Mouse (Mus musculus) ES-E14 (cell line): ENCODE measurements at regions not wholly inside any gene's neighbourhood (a gene's known extent, or its start where the extent isn't known, plus 50 kb on each side); places are given as distances from the start of the nearest gene placed in this dataset.

Source experiments
- DNase-seq: peaks from one replicate; pipeline ENCODE4 v3.0.0-alpha.2; 2013; ENCODE audit warnings: low read depth, low spot score
- H3K27ac ChIP-seq: 2 replicates; pipeline ENCODE4 v1.5.1; 2012; ENCODE audit warnings: low read depth, mild to moderate bottlenecking, low read length, moderate library complexity, mixed read lengths; ENCODE audit not compliant: poor library complexity, insufficient read depth, severe bottlenecking
- H3K36me3 ChIP-seq: 2 replicates; pipeline ENCODE4 v1.6.1; 2012; ENCODE audit warnings: mild to moderate bottlenecking, low read length, moderate library complexity, mixed read lengths; ENCODE audit not compliant: control insufficient read depth, poor library complexity, insufficient read depth, severe bottlenecking
- H3K4me1 ChIP-seq, 2 experiments: fragments of 150-350 bp in 1 of 2; sonication (generic) in 1 of 2; 2 replicates each; pipeline ENCODE4 v1.6.1; 2012; ENCODE audit warnings: low read length in 2 of 2, mild to moderate bottlenecking in 1 of 2, mixed read lengths in 1 of 2; ENCODE audit not compliant: control insufficient read depth in 2 of 2, insufficient read depth in 2 of 2, poor library complexity in 1 of 2
- H3K4me3 ChIP-seq, 2 experiments: fragments of 150-350 bp in 1 of 2; sonication (generic) in 1 of 2; 2 replicates each; pipeline ENCODE4 v1.5.1; 2012; ENCODE audit warnings: low read length in 2 of 2, low read depth in 1 of 2, mild to moderate bottlenecking in 1 of 2, mixed read lengths in 1 of 2; ENCODE audit not compliant: insufficient read depth in 1 of 2, poor library complexity in 1 of 2, severe bottlenecking in 1 of 2
- H3K9ac ChIP-seq: 2 replicates; pipeline ENCODE4 v1.6.1; 2012; ENCODE audit warnings: low read depth, mild to moderate bottlenecking, low read length, mixed read lengths; ENCODE audit not compliant: poor library complexity, insufficient read depth, severe bottlenecking
- H3K9me3 ChIP-seq: fragments of 150-350 bp; sonication (generic); 2 replicates; pipeline ENCODE4 v1.6.1; 2012; ENCODE audit warnings: low read depth, mild to moderate bottlenecking, low read length; ENCODE audit not compliant: control insufficient read depth, insufficient read depth
- CHD2 ChIP-seq: IDR thresholded peaks from 2 replicates; pipeline ENCODE4 v1.6.1; 2014; ENCODE audit warnings: mild to moderate bottlenecking, low read depth, low read length, inconsistent platforms
- HCFC1 ChIP-seq: IDR thresholded peaks from 2 replicates; pipeline ENCODE4 v1.6.1; 2012; ENCODE audit warnings: low read length, inconsistent platforms, borderline replicate concordance; ENCODE audit not compliant: insufficient read depth
- MAFK ChIP-seq: IDR thresholded peaks from 2 replicates; pipeline ENCODE4 v1.6.1; 2014; ENCODE audit warnings: mild to moderate bottlenecking, low read depth, low read length, inconsistent platforms; ENCODE audit not compliant: insufficient read depth
- ZC3H11A ChIP-seq: IDR thresholded peaks from 2 replicates; pipeline ENCODE4 v1.6.1; 2012; ENCODE audit warnings: low read depth, mild to moderate bottlenecking, inconsistent platforms, low read length, borderline replicate concordance
- ZNF384 ChIP-seq: IDR thresholded peaks from 2 replicates; pipeline ENCODE4 v1.6.1; 2012; ENCODE audit warnings: low read depth, low read length, inconsistent platforms
- in situ Hi-C, 2 experiments: fragments of 600-800 bp; cut with MboI; formaldehyde crosslinking; loops; one replicate each; pipeline ENCODE4 v1.15.1; 2025; ENCODE audit warnings: low sequenced_read_pairs in 2 of 2, inconsistent platforms in 1 of 2; ENCODE audit not compliant: unreplicated experiment in 2 of 2

DNA sequence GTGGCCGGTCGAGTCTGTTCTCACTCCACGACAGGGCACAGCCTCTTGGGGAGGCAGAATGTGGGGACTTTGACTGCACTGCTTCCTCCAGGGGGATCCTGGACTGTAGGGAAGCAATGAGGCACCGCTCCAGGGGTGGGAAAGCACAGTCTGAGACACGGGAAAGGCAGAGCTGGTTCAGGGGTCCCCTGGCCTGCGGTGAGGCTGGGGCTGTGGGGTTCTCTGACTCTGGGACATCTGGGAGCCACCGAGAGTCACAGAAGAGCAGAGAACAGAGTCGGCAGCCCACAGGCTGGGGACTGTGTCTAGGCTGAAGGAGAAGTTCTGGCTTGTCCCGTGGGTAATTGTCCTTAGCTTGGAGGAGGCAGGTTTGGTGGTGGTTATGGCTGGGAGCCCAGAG, 131.9 kb upstream of the Car8 start:
- TF ChIP-seq MAFK (no peak), CHD2 (no peak), ZC3H11A (no peak), HCFC1 (no peak), ZNF384 (no peak)
- H3K9me3 ChIP-seq, result no peaks in the 10 kb centered on the region
- H3K27ac ChIP-seq, result no peak overlapping the region
- H3K36me3 ChIP-seq, result no peaks in the 10 kb centered on the region
- no peak overlapping the region for H3K4me3 ChIP-seq
- DNase-seq, result no peak
- no peaks in the 10 kb centered on the region for H3K4me1 ChIP-seq
- in situ Hi-C loops, result loop anchor here (25.0 kb wide), 1 partner anchor 383 kb away; no protein-coding TSS in a partner anchor
- no peak overlapping the region for H3K9ac ChIP-seq

DNA sequence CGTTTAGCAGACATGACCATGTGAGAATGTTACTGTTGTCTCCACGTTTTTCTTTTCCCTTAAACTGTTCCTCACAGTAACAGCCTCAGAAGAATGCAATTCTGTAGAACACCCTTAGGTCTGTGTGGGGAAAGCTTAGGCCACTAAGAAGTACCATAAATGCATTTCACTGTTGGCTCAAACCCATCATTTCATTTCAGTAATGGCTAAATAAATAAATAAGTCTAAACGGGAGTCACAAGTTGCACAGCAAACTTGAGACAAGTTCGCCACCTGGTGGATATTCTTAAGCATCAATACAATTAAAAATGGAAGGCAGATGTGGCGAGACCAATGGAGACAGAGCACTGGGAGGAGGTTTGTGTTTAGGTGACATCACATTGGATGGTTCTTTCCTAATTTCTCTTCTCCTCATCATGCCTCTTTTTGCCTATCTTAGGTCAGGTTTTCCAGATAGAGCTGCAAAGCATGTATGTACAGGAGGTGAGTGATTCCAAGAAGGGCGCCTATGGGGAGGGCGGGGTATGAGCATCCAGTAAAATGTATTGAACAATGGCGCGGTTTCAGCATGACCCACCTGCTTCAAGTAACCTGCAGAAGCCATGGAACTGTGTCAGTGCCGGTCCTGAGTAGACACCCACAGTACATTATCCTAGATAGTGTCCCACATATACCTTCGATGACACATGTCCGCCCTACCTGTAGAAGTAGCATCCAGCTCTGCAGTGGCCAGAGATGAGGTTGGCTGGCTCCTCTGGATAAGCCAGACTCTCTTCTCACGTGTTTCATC, 128.8 kb upstream of the Car8 start:
- in situ Hi-C loops, result loop anchor here (25.0 kb wide), 1 partner anchor 380 kb away; no protein-coding TSS in a partner anchor
- TF ChIP-seq ZNF384 (no peak), CHD2 (no peak), MAFK (no peak), ZC3H11A (peak; percentile 95), HCFC1 (no peak)

DNA sequence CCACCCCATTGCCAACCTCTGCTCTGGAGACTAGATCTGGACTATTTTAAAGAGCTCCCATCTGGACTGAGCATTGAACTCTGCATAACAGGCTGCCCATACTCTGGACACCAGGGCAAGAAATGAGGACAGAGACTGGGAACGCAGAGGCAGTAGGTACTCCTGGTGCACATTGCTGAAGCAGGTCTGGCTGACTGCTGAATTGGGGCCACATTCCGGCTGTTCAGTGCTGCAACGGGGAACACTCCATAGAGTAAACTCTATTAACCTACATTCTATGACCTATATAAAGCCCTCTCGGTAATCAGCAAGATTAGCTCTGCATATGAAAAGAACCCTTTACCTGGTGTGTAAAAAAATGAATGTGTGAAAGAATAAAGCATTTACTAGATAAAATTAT, 128.1 kb upstream of the Car8 start:
- no peaks in the 10 kb centered on the region for H3K36me3 ChIP-seq
- in situ Hi-C loops, result loop anchor here (25.0 kb wide), 1 partner anchor 380 kb away; no protein-coding TSS in a partner anchor
- H3K9me3 ChIP-seq, result no peaks in the 10 kb centered on the region
- TF ChIP-seq ZC3H11A, result no peak
- no peak for TF ChIP-seq MAFK
- no peak for TF ChIP-seq CHD2
- no peak for TF ChIP-seq HCFC1
- no peak for TF ChIP-seq ZNF384
- no peak for DNase-seq
- H3K4me3 ChIP-seq, result no peak overlapping the region
- H3K27ac ChIP-seq, result no peak overlapping the region
- H3K4me1 ChIP-seq, result no peaks in the 10 kb centered on the region
- H3K9ac ChIP-seq, result no peak overlapping the region

More for the DNA sequence above, 128.8 kb upstream of the Car8 start:
- no peak overlapping the region for H3K27ac ChIP-seq
- no peaks in the 10 kb centered on the region for H3K9me3 ChIP-seq
- H3K9ac ChIP-seq, result no peak overlapping the region
- peak; percentile 69 for DNase-seq
- no peak overlapping the region for H3K4me3 ChIP-seq
- no peaks in the 10 kb centered on the region for H3K4me1 ChIP-seq
- H3K36me3 ChIP-seq, result no peaks in the 10 kb centered on the region

DNA sequence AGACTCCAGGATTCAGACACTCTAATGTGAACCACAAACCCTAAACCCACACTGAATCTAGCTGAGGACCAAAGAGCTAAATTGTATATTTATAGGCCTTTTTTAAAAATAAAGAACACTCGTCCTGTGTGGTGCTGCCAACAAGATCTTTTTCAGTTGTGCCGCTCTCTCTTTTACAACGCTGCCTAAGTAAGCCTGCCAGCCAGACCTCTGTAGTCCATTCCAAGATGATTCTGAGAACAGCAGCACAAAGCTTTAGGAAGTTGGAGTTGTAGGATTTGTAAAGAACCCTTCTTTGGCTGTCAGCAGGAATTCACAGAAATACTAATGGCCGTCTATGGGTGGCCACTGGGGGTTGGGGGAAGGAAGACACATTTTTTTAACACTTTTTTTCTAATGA, 123.6 kb upstream of the Car8 start:
- Histone ChIP-seq H3K4me3 (no peak overlapping the region), H3K4me1 (no peaks in the 10 kb centered on the region), H3K9me3 (no peaks in the 10 kb centered on the region), H3K36me3 (no peaks in the 10 kb centered on the region), H3K27ac (no peak overlapping the region), H3K9ac (no peak overlapping the region)
- in situ Hi-C loops, result loop anchor here (25.0 kb wide), 1 partner anchor 375 kb away; no protein-coding TSS in a partner anchor
- DNase-seq, result no peak
- no peak for TF ChIP-seq ZC3H11A
- no peak for TF ChIP-seq HCFC1
- TF ChIP-seq ZNF384, result no peak
- no peak for TF ChIP-seq MAFK
- no peak for TF ChIP-seq CHD2
